Mouse (Mus musculus) 3134 (cell line): Measurements from ENCODE around the gene Rabepk.
A peak's percentile ranks its signal among the peaks of the same experiment; 100 is the strongest.
"Not testable (repeated sequence)": the region's sequence is repeated elsewhere in the genome, so short reads cannot be mapped to it uniquely, and the experiment has no call there.

Source experiments
- DNase-seq: peaks from one replicate; pipeline ENCODE4 v3.0.0-alpha.2; 2011; ENCODE audit warnings: low spot score; ENCODE audit not compliant: insufficient read length; ENCODE audit errors: extremely low read depth

Rabepk gene

DNA sequence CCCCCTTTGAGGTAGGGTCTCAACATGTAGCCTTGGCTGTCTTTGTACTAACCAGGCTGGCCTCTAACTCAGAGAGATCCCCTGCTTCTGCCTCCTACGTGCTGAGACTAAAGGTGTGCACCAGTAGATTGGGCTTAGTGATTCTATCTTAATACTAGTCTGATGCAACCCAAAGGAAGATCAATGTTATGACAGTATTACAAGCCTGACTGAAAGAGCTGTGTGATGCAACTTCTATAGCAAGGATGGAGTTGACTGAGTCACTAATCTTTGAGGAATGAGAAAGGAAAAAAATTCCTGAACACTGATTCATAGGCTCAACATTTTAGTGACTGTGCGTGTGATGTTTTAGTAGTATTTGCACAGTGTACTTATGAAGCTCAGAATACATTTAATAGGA lies 29.7 kb downstream of the Rabepk start:
- DNase-seq: peak; percentile 54

DNA sequence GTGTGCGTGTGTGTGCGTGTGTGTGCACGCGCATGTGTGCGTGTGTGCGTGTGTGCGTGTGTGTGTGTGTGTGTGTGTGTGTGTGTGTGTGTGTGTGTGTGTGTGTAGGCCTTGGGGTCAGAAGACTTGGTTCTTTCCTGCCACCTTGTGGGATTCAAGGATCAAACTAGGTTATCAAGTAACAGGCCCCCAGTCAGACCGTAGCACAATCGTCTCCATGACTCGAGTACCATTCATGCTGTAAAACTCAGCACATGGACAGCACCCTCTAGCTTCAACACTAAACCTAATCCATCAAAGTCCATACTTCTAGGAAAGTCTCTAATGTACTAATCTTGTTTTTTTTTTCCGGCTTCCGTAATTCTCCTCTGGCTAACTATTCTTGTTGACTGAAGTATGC lies 34.9 kb downstream of the Rabepk start:
- DNase-seq: no peak

DNA sequence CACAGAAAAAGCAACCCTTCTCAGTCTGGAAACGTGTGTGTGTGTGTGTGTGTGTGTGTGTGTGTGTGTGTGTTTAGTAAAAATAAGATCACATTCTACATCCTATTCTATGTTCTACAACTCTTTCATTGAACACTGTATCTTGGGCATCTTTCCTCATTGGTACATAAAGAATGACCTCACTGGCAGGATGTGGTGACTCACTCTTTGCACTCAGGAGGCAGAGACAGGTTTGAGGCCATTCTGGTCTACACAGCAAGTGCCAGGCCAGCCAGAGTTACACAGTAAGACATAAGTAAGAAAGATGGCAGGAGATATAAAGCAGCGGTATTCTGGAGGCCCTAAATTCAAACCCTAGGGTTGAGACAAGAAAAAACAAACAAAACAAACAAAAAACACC lies 36.8 kb downstream of the Rabepk start:
- no peak for DNase-seq

DNA sequence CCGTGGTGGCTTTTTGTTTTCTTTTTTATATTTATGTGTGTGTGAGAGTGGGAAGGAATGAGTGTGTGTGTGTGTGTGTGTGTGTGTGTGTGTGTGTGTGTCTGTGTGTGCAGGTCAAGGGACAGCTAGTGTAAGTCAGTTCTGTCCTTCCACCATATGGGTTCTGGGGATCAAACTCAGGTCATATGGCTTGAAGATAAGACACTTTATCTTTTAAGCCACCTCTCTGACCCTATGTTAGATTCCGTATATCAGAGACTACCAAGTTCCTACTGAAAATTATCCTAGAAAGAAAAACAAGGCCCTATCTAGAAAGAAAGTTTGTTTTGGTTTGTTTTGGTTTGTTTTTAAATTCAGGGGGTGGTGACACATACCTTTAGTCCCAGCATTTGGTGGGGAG lies 37.5 kb downstream of the Rabepk start:
- no peak for DNase-seq

DNA sequence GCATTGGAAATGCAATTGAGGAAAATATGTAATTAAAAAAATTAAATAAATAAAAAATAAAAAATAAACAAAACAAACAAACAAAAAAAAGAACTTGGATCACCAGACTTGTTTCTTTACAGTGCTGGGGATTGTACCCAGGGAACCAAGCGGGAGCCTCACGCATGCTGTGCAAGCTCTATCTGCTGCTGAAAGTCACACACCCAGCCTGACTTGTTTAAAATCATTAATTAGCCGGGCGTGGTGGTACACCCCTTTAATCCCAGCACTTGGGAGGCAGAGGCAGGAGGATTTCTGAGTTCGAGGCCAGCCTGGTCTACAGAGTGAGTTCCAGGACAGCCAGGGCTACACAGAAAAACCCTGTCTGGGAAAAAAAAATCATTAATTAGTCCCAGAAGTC lies 38.4 kb downstream of the Rabepk start:
- not testable (repeated sequence) for DNase-seq

DNA sequence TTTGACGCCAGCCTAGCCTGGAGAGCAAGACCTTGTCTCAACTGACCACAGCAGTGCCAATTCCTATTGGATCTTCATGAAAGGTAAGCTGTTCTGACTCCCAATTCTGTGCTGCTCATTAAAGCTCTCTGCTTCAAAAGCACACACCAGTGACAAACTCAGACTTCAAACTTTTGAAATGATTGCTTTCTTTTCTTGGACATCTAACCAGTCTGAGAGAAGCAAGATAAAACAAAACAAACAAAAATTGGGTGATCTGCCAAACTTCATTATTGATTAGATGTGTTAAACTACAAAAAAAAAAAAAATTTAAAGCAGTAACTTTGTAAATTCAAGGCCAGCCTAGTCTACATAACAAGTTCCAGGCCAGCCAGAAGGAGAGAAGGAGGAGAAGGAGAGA lies 42.4 kb downstream of the Rabepk start:
- no peak for DNase-seq

DNA sequence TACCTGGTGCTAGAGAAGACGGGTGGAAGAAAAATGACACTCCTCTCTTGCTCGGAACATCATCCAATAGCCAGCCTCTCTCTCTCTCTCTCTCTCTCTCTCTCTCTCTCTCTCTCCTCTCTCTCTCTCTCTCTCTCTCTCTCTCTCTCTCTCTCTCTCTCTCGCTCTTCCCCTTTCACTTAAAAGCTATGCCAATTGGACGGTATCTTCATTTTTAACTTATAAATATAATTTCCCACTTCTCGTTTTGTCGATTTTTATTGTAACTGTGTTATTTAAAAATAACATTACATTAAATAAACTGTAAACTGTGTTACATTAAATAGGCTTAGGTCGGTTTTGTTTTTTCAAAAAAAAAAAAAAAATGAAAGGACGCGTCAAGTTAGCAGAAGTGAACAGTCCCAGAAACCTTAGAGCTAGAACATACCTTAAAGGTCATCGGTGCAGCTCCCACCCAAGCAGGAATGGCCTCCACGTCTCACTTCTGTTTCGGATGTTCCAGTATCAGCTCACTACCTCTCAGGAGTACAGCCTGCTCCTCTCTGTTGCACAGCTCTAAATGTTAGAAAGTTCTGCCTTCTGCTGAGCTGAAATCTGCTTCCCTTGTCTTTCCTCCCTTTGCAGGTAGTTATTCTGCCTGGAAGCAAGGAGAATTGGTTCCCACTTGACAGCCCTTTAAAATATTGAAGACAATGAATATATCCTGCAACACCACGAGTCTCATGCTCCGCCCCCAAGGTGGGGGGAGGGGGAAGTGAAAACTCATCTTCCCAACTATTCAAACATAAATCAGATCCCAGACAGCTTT lies 45.0 kb downstream of the Rabepk start, which contains the start of gene Gapvd1:
TSS of gene Gapvd1 (minus strand) at position 682 of the 808 bp plus-strand sequence.
- DNase-seq: no peak

DNA sequence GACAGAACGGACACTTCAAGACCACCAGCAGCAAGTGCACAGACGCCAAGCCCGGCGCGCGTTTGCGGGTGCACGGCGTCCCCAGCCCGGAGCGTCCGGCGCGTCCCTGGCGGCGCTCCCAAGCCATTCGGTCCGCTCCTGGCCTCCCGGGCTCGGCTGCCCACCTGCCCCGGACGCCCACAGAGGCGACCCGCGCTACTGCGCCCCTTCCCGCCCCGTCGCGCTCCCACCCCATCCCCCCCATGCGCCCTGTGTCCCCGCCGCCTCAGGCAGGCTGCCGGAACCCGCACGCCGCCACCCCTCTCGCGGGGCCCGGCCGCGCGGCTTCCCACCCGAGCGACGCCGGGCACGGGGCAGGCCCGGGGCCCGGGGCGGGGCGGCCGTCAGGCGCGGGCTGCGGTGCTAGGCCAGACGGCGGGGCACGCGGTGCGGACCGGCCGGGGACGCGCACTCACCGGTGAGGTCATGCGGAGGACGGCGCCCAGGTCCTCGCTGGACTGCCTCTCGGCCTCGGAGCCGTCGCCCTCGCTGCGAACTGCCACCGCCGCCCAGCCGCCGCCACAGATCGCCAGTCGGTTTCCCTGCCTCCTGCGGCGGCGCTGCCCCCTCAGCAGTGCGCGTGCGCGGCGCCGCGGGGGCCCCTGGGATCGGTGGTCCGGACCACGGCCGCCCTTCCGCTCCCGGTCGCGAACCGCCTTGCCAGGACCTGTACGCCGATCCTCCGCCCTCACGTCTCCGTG lies 45.7 kb downstream of the Rabepk start:
- peak; percentile 87 for DNase-seq

DNA sequence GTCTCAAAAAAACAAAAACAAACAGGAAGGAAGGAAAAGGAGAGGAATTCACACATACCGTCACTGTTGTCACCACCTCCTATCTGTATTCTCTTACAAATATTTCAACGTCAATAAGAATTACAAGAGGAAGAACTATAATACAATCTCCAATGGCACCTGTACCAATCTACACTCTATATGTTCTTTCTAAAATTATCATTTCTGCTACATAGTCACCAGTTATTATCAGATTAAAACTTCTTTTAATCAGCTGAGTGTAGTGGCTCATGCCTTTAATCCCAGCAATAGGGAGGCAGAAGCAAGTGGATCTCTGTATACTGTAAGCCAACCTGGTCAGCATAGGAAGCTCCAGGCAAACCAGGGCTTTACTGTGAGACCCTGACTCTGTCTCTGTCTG lies 49.5 kb downstream of the Rabepk start:
- no peak for DNase-seq

DNA sequence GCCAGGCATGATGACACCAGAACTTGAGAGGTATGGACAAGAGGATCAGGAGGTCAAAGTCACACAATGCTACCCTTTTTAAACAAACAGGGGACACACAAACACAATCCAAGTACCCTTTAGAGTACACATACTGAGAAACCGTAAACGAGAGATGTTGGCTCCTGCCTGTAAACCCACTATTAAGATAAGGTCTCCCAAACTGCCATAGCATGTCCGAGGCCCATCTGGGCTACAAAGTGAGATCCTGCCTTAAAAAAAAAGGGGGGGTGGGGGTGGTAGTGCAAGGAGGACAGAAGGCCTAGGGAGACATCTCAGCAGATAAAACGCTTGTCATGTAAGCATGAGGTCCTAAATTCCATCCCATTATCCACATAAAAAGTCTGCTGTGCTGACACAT lies 51.2 kb downstream of the Rabepk start:
- DNase-seq: no peak

DNA sequence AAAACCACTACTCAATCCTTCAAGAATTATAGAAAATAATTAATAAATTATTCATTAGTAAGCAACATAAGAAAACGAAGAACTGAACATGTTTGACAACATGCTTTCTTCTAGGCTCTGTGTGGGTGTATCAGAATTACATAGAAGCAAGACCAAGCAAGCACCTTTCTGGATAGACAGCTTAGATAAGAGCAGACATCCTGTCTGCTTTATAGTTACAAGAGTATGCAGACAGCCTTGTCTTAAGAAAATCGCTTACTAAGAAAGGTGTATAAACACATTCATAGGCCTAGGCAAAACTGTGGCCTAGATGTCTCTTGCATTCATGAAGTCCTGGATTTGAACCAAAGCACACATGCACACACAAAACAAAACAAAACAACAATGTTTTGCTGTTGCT lies 54.0 kb downstream of the Rabepk start:
- no peak for DNase-seq

DNA sequence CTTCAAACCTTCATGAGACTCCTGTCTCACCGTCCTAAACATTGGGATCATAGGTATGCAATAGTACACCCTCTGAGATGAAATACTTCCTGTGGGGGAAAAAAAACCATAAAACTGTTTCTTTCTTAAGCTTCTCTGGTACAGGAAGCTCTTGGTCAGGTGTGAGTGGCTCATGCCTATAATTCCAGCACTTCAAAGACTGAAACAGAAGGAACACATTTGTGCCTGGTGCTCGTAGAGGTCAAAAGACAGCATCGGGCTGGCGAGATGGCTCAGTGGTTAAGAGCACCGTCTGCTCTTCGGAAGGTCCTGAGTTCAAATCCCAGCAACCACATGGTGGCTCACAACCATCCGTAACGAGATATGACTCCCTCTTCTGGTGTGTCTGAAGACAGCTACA lies 55.2 kb downstream of the Rabepk start:
- no peak for DNase-seq

DNA sequence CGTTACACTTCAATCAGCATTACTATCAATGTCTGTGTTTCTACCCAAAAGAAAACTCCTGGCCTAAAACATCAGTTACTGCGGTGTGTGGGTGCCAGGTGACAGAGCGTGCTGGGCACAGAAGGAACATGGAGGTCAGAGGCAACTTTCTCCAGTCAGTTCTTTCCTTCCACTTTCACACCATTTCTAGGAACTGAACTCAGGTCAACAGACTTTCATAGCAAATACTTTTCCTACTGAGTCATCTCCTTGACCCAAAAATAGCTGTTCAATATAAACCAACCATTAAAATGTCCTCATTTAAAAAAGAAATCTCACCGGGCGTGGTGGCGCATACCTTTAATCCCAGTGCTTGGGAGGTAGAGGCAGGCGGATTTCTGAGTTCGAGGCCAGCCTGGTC lies 57.0 kb downstream of the Rabepk start:
- DNase-seq: peak; percentile 16

DNA sequence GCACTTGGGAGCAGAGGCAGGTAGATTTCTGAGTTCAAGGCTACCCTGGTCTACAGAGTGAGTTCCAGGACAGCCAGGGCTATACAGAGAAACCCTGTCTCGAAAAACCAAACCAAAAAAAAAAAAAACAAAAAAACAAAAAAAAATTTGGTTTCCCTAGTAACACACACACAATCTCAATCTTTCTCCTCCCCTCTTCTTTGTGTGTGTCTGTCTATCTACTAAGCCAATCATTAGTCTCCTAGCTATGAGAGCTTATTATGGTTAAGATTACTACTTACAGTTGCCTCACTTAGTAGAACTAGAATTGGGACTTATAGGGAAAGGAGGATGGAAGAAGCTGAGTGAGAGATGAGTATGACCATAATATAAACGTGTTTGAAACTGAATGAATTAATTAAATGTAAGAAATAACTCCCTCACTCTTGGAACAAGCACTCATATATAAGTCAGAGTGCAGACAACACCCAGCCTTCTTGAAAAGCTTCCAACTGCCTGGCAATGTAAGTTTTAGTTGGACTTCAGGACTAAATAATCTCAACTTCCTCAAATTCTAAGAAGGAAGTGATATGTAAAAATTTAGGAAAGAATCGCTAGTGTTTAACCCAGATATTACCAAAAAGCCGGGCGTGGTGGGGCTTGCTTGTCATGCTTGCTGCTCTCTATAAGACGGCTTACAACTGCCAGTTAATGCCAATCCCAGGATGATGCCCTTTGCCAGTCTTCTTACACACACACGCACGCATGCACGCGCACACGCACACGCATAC lies 58.1 kb downstream of the Rabepk start:
- DNase-seq: no peak

DNA sequence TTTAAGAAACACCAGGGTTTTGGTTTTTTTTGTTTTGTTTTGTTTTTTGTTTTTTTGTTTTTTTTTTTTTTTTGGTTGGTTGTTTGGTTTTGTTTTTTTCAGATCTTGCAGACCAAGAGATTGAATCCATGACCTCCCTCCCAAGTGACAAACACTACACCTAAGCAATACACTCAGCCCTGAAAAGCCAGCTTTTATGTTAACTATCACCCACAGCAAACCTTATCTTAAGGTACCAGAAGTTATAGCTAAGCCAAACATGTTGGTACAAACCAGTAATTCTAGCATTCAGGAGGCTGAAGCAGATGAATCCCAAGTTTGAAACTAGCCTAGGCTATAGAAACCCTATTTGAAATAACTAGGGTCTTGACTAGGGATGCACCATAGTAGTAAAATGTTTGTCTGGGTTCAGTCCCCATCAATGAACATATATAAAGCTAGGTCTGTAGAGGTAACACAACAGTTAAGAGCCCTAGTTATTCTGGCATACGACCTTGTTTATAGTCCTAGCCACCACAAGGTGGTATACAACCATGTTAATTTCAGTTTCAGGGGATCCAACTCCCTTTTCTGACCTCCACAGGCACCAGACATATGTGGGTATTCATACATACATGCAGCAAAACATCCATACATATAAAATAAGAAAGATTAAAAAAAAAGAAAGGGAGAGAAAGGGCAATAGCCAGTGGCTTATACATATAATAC lies 59.9 kb downstream of the Rabepk start:
- no peak for DNase-seq

DNA sequence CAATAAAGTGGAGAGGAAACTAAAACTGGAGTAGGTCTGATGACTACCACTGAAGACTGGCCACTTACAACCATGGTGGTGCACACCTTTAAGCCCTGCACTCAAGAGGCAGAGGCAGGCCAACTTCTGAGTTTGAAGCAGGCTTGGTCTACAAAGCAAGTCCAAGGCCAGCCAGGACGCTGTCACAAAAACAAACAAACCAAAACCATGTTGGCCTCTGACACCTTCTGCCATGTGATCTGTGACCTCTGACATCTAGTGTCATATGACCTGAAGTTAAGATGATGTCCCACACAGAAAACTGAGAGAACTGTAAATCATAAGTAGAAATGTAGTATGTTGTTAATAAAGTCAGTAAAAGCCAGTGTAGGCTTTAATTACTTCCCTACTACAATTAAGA lies 61.8 kb downstream of the Rabepk start:
- DNase-seq: no peak

DNA sequence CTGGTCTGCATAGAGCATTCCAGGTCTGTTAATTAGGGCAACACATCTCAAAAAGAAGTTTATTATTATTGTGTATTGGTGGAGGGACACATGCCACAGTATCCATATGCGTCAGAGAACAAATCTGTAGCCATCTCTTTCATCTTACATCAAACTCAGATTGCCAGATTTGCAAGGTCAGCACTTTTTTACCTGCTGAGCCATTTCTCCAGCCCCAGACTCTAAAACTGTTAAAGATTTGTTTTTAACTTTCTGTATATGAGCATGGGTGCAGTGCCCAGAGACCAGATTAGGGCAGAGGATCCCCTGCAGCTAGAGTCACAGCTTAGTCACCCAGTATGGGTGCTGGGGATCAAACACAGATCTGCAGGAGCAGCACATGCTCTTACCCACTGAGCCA lies 63.1 kb downstream of the Rabepk start:
- DNase-seq: no peak
